Mouse (Mus musculus) midbrain, postnatal 0 days (tissue): ENCODE measurements at regions not wholly inside any gene's neighbourhood (a gene's known extent, or its start where the extent isn't known, plus 50 kb on each side); places are given as distances from the start of the nearest gene placed in this dataset.
A peak's percentile ranks its signal among the peaks of the same experiment; 100 is the strongest.

Experiments
- ATAC-seq: fragments of 200-750 bp; cut with Nextera tagmentation; 2 replicates; pipeline ENCODE4 v1.8.0; 2017; ENCODE audit warnings: moderate number of reproducible peaks, mild to moderate bottlenecking, moderate TSS enrichment, moderate library complexity; ENCODE audit not compliant: low FRiP score
- DNase-seq: peaks from one replicate; pipeline ENCODE4 v3.0.0-alpha.2; 2015; ENCODE audit warnings: low spot score
- H3K27ac ChIP-seq: fragments of 300-500 bp; sonication (generic); 2 replicates; pipeline ENCODE4 v1.5.1; 2014; ENCODE audit warnings: low read depth, mild to moderate bottlenecking, low read length, mixed read lengths
- H3K27me3 ChIP-seq: fragments of 300-500 bp; sonication (generic); 2 replicates; pipeline ENCODE4 v1.6.1; 2014; ENCODE audit warnings: low read length, control low read depth, mixed read lengths; ENCODE audit not compliant: insufficient read depth
- H3K36me3 ChIP-seq: fragments of 300-500 bp; sonication (generic); 2 replicates; pipeline ENCODE4 v1.6.1; 2014; ENCODE audit warnings: low read length, control low read depth, mixed read lengths; ENCODE audit not compliant: insufficient read depth
- H3K4me1 ChIP-seq: fragments of 300-500 bp; sonication (generic); 2 replicates; pipeline ENCODE4 v1.6.1; 2014; ENCODE audit warnings: mild to moderate bottlenecking, control low read depth, antibody characterized with exemption, low read length, mixed read lengths; ENCODE audit not compliant: insufficient read depth
- H3K4me2 ChIP-seq: fragments of 300-500 bp; sonication (generic); 2 replicates; pipeline ENCODE4 v1.6.1; 2014; ENCODE audit warnings: low read depth, mild to moderate bottlenecking, low read length, mixed read lengths; ENCODE audit not compliant: poor library complexity, severe bottlenecking
- H3K4me3 ChIP-seq: fragments of 300-500 bp; sonication (generic); 2 replicates; pipeline ENCODE4 v1.5.1; 2014; ENCODE audit warnings: low read depth, mild to moderate bottlenecking, low read length, moderate library complexity
- H3K9ac ChIP-seq: fragments of 300-500 bp; sonication (generic); replicated peaks from 2 replicates; pipeline ENCODE4 v1.6.1; 2014; ENCODE audit warnings: mild to moderate bottlenecking, low read length, moderate library complexity, mixed read lengths; ENCODE audit not compliant: poor library complexity, severe bottlenecking
- H3K9me3 ChIP-seq: fragments of 300-500 bp; sonication (generic); 2 replicates; pipeline ENCODE4 v1.6.1; 2016; ENCODE audit warnings: low read length, control low read depth
- CTCF ChIP-seq: IDR thresholded peaks from 2 replicates; pipeline ENCODE4 v1.5.1; 2016; ENCODE audit warnings: antibody characterized with exemption, mild to moderate bottlenecking
- WGBS: fragments of 180-500 bp; shearing (Covaris S2); extraction: QIAGEN DNeasy Blood & Tissue Kit; methylation state at CpG from one replicate; pipeline ENCODE4 v1.1.7; 2014; 5-methylcytosine and 5-hydroxymethylcytosine counted together

DNA sequence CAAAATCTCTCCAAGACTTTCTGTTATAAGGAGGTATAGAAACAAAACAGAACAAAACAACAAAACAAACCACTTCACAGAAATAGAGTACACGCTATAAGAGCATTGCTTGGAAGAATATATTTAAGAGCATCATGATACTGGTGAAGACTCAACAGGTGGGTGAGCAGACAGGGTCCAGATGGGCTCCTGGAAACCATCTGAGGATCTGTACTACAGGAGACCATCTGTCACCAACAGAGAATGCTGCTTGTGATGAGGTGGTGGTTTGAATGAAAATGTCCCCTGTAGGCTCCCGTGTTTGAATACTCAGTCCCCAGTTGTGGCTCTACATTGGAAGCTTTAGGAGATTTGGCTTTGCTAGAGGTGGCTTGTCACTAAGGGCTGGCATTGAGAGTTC, 785.1 kb upstream of the Intu start:
- Histone ChIP-seq H3K4me1 (no peaks in the 10 kb centered on the region), H3K27me3 (no peaks in the 10 kb centered on the region), H3K27ac (no peak overlapping the region), H3K9me3 (no peaks in the 10 kb centered on the region), H3K9ac (no peak overlapping the region), H3K4me3 (no peak overlapping the region), H3K4me2 (no peak overlapping the region), H3K36me3 (no peaks in the 10 kb centered on the region)
- ATAC-seq = no peak
- DNase-seq = peak; percentile 35
- 93% methylated on average over 2 of the region's 2 CpGs for WGBS
- no peak for TF ChIP-seq CTCF

DNA sequence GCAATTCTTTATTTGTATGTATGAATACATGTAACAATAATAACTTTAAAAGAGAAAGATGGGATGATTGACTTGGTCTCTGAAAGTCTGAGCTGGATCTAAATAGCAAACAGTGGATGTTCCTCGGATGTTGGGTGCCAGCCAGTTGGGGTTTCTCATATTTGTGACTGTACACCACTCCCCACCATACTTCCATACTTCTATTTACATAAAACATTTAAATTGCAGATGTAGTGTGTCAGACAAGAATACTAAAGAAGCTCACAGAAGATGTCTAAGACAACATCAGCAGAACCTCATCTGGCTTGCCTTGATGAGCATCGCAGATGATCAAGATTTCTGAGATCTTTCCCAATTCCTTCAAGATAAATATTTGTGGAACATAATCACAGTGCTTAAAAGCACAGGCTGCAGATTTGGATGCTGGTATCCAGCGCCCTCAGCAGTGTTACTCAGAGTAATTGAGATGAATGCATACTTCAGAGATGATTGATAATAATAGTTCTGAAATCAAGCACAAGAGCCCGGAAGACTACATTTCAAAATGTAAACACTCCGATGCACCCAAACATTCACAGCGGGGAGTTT, 762.0 kb upstream of the Intu start:
- DNase-seq (no peak), ATAC-seq (no peak)
- no peak for TF ChIP-seq CTCF
- Histone ChIP-seq H3K27me3 (no peaks in the 10 kb centered on the region), H3K9ac (no peak overlapping the region), H3K36me3 (no peaks in the 10 kb centered on the region), H3K27ac (no peak overlapping the region), H3K9me3 (no peaks in the 10 kb centered on the region), H3K4me2 (no peak overlapping the region), H3K4me3 (no peak overlapping the region), H3K4me1 (no peaks in the 10 kb centered on the region)
- 90% methylated on average over 6 of the region's 6 CpGs for WGBS

DNA sequence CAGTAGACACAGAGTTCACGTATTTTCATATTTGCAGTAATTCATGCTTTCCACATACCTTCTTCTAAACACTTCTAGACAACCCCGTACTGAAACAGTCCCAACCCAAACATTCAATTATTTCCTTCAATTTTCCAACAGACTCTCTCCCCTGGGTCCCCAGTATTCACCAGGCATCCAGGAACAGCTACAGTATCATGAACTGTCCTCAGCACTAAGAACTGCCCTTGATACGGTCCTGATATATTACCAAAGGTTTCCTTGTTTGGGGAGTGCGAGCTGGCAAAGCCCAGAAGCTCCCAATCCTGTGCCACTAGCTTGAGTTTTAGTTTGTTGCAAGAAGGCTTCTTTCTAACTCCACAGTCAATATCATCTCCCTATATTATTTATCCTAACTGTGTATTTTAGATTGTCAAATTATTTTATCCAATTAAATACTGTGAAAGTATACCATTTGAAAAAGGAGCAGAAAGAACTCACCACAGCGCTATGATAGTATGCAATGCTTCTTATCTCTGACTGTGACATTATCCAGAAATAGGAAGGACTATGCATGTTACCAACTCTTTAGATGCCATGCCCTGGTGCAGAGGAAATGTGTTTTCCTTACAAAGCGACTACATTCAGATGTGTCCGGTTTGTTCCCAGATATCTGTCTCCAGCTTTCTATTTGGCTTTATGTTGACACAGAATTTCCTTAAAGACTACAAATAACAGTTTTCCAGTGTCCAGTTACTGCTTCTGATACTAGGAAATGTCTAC, 754.6 kb upstream of the Intu start:
- Histone ChIP-seq H3K4me3 (no peak overlapping the region), H3K4me1 (peaks cover 6% of the 10 kb centered on the region; the same call in 1 of the 2 replicates), H3K27me3 (no peaks in the 10 kb centered on the region), H3K9ac (no peak overlapping the region), H3K36me3 (no peaks in the 10 kb centered on the region), H3K4me2 (no peak overlapping the region), H3K27ac (no peak overlapping the region), H3K9me3 (no peaks in the 10 kb centered on the region)
- no peak for TF ChIP-seq CTCF
- ATAC-seq (no peak), DNase-seq (no peak)
- WGBS = 94% methylated on average over 7 of the region's 7 CpGs

- no peak overlapping the region for H3K27ac ChIP-seq
- 36% methylated on average over 6 of the region's 6 CpGs for WGBS
- no peak for TF ChIP-seq CTCF
- DNase-seq (no peak), ATAC-seq (peak; percentile 68)
- H3K9ac ChIP-seq = no peak overlapping the region
- H3K27me3 ChIP-seq = no peaks in the 10 kb centered on the region
- peaks cover 6% of the 10 kb centered on the region; the same call in 1 of the 2 replicates for H3K4me1 ChIP-seq
- H3K9me3 ChIP-seq = no peaks in the 10 kb centered on the region
- no peaks in the 10 kb centered on the region for H3K36me3 ChIP-seq
- H3K4me3 ChIP-seq = no peak overlapping the region
- H3K4me2 ChIP-seq = no peak overlapping the region
Observed at GRCm38 (mm10) chr3:39779690-39780218, 751.3 kb upstream of the Intu start.

DNA sequence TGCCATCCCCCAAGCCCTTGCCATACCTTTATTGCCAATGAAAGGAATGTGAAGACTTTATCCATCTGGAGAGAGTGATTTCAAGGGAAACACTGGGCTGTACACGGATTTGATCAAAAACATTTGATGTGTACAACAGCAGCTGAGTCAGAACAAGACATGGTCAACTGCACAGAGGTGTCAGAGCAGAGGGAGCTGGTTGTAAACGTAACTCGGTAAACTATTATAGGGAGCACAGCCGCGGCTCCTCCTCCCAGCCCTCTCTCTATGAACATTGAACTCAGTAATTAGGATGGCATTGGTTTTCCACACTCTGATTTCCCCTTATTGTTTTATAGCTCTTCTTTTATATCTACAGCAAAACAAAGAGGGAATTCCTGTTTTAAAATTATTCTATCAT, 750.8 kb upstream of the Intu start:
- no peak for ATAC-seq
- no peak overlapping the region for H3K9ac ChIP-seq
- 58% methylated on average over 5 of the region's 5 CpGs for WGBS

GRCm38 (mm10) chr3:39784901-39785300, 746.2 kb upstream of the Intu start:
- DNase-seq = no peak

More for the DNA sequence above, 750.8 kb upstream of the Intu start:
- no peak for TF ChIP-seq CTCF
- no peaks in the 10 kb centered on the region for H3K36me3 ChIP-seq
- H3K9me3 ChIP-seq = no peaks in the 10 kb centered on the region
- no peak overlapping the region for H3K4me3 ChIP-seq
- no peak for DNase-seq
- no peaks in the 10 kb centered on the region for H3K27me3 ChIP-seq
- peaks cover 6% of the 10 kb centered on the region; the same call in 1 of the 2 replicates for H3K4me1 ChIP-seq
- H3K27ac ChIP-seq = no peak overlapping the region
- H3K4me2 ChIP-seq = no peak overlapping the region

More at GRCm38 (mm10) chr3:39784901-39785300, 746.2 kb upstream of the Intu start:
- Histone ChIP-seq H3K27ac (no peak overlapping the region), H3K27me3 (no peaks in the 10 kb centered on the region), H3K4me2 (no peak overlapping the region), H3K9me3 (no peaks in the 10 kb centered on the region), H3K4me3 (no peak overlapping the region), H3K9ac (no peak overlapping the region), H3K4me1 (peaks cover 4% of the 10 kb centered on the region; the same call in 1 of the 2 replicates), H3K36me3 (no peaks in the 10 kb centered on the region)
- no peak for ATAC-seq
- no peak for TF ChIP-seq CTCF
- 84% methylated on average over 2 of the region's 2 CpGs for WGBS
